11 mouse cellular contexts compared by ENCODE assay signal in genomic region chr13:8173800-8174199, GRCm38 (mm10). TPM values are rescaled to one million over a fixed set of nuclear protein-coding genes. Genes with fewer than 3 reads are reported as not detected.
A peak's percentile ranks its signal among the peaks of the same experiment; 100 is the strongest.
DNase-seq lines count a peak whose midpoint lies in the region; ATAC-seq and TF ChIP-seq lines count a peak whose summit lies in the region.
"Had no signal": no experiment of that assay in that cellular context is flagged by ENCODE, and none has a peak within 500 bp of the region (broad histone marks: within the 10 kb centered on the region; RNA-seq: fewer than 3 reads in every experiment).

No protein-coding gene starts in this region.

- no peaks in the 10 kb centered on the region for H3K36me3 ChIP-seq in hindbrain, embryonic 11.5 days (ENCODE audit: control insufficient read depth, insufficient read depth, low read length)
- no peaks in the 10 kb centered on the region for H3K36me3 ChIP-seq in hindbrain, embryonic 12.5 days
- no peaks in the 10 kb centered on the region for H3K36me3 ChIP-seq in midbrain, embryonic 16.5 days (ENCODE audit: control insufficient read depth, insufficient read depth, low read length)
- H3K36me3 ChIP-seq in midbrain, embryonic 11.5 days (ENCODE audit: control insufficient read depth, insufficient read depth, low read length): no peaks in the 10 kb centered on the region
- H3K36me3 ChIP-seq in stomach, postnatal 0 days (ENCODE audit: control insufficient read depth, insufficient read depth, low read length): no peaks in the 10 kb centered on the region
- H3K36me3 ChIP-seq in limb, embryonic 10.5 days: no peaks in the 10 kb centered on the region
- H3K36me3 ChIP-seq: heart, embryonic 15.5 days had no signal

- TF ChIP-seq CTCF in layer of hippocampus, adult 2 months (conservative IDR thresholded peaks at IDR 0.05): peak; percentile 91
- TF ChIP-seq CTCF in stomach, postnatal 0 days (IDR thresholded peaks at IDR 0.05; ENCODE audit: low read depth): peak; percentile 56

- no peak overlapping the region for H3K27ac ChIP-seq in hindbrain, embryonic 11.5 days (ENCODE audit: low read depth, low read length)
- no peak overlapping the region for H3K27ac ChIP-seq in hindbrain, embryonic 12.5 days
- no peak overlapping the region for H3K27ac ChIP-seq in midbrain, embryonic 16.5 days (ENCODE audit: low read length)
- H3K27ac ChIP-seq in midbrain, embryonic 11.5 days (ENCODE audit: low read depth, low read length): no peak overlapping the region
- H3K27ac ChIP-seq in layer of hippocampus, adult 2 months: no peak overlapping the region
- H3K27ac ChIP-seq in stomach, postnatal 0 days (replicated peaks): no peak overlapping the region
- H3K27ac ChIP-seq in limb, embryonic 10.5 days: no peak overlapping the region
- H3K27ac ChIP-seq: heart, embryonic 15.5 days had no signal

- H3K4me1 ChIP-seq in hindbrain, embryonic 11.5 days (replicated peaks; ENCODE audit: control insufficient read depth, insufficient read depth, low read length): no peaks in the 10 kb centered on the region
- H3K4me1 ChIP-seq in hindbrain, embryonic 12.5 days: no peaks in the 10 kb centered on the region
- H3K4me1 ChIP-seq in midbrain, embryonic 16.5 days (ENCODE audit: control insufficient read depth, insufficient read depth, low read length): no peaks in the 10 kb centered on the region
- no peaks in the 10 kb centered on the region for H3K4me1 ChIP-seq in midbrain, embryonic 11.5 days (ENCODE audit: control insufficient read depth, insufficient read depth, low read length)
- H3K4me1 ChIP-seq in stomach, postnatal 0 days (replicated peaks; ENCODE audit: control insufficient read depth, insufficient read depth): no peaks in the 10 kb centered on the region
- no peaks in the 10 kb centered on the region for H3K4me1 ChIP-seq in limb, embryonic 10.5 days
- H3K4me1 ChIP-seq: heart, embryonic 15.5 days had no signal

- 84% methylated on average over 1 of the region's 1 CpGs for WGBS in hindbrain, embryonic 11.5 days
- WGBS in hindbrain, embryonic 12.5 days: 74% methylated on average over 1 of the region's 1 CpGs
- WGBS in midbrain, embryonic 16.5 days: 66% methylated on average over 1 of the region's 1 CpGs
- WGBS in midbrain, embryonic 11.5 days: 84% methylated on average over 1 of the region's 1 CpGs
- WGBS in stomach, postnatal 0 days: 74% methylated on average over 1 of the region's 1 CpGs
- 84% methylated on average over 1 of the region's 1 CpGs for WGBS in limb, embryonic 10.5 days

- H3K4me3 ChIP-seq in hindbrain, embryonic 11.5 days (ENCODE audit: low read depth, low read length): no peak overlapping the region
- H3K4me3 ChIP-seq in hindbrain, embryonic 12.5 days: no peak overlapping the region
- H3K4me3 ChIP-seq in midbrain, embryonic 16.5 days (ENCODE audit: low read depth, low read length): no peak overlapping the region
- H3K4me3 ChIP-seq in midbrain, embryonic 11.5 days (ENCODE audit: low read depth, low read length): no peak overlapping the region
- H3K4me3 ChIP-seq in layer of hippocampus, adult 2 months: no peak overlapping the region
- no peak overlapping the region for H3K4me3 ChIP-seq in stomach, postnatal 0 days (ENCODE audit: low read depth, low read length)
- no peak overlapping the region for H3K4me3 ChIP-seq in limb, embryonic 10.5 days
- H3K4me3 ChIP-seq: heart, embryonic 15.5 days had no signal

- no peak for ATAC-seq in hindbrain, embryonic 11.5 days (ENCODE audit: low FRiP score)
- ATAC-seq in hindbrain, embryonic 12.5 days (ENCODE audit: low FRiP score): no peak
- ATAC-seq in midbrain, embryonic 16.5 days: peak; percentile 60; the same call in 1 of the 2 replicates
- no peak for ATAC-seq in midbrain, embryonic 11.5 days (ENCODE audit: low FRiP score)
- ATAC-seq in stomach, postnatal 0 days (ENCODE audit: low FRiP score, low TSS enrichment): no peak
- ATAC-seq: activated CD4-positive, CD25-positive, alpha-beta regulatory T cell, adult 4 months had no signal

- no peak overlapping the region for H3K4me2 ChIP-seq in hindbrain, embryonic 11.5 days (replicated peaks; ENCODE audit: low read depth, low read length)
- H3K4me2 ChIP-seq in hindbrain, embryonic 12.5 days (replicated peaks): no peak overlapping the region
- H3K4me2 ChIP-seq in midbrain, embryonic 16.5 days (ENCODE audit: low read length): no peak overlapping the region
- no peak overlapping the region for H3K4me2 ChIP-seq in midbrain, embryonic 11.5 days
- no peak overlapping the region for H3K4me2 ChIP-seq in stomach, postnatal 0 days (replicated peaks; ENCODE audit: low read depth)
- H3K4me2 ChIP-seq: heart, embryonic 15.5 days had no signal

- no peak for TF ChIP-seq EP300 in stomach, postnatal 0 days (optimal IDR thresholded peaks at IDR 0.05)

- H3K9ac ChIP-seq in hindbrain, embryonic 11.5 days (ENCODE audit: low read depth, low read length): no peak overlapping the region
- H3K9ac ChIP-seq in hindbrain, embryonic 12.5 days: no peak overlapping the region
- no peak overlapping the region for H3K9ac ChIP-seq in midbrain, embryonic 16.5 days (ENCODE audit: low read depth, low read length)
- no peak overlapping the region for H3K9ac ChIP-seq in midbrain, embryonic 11.5 days (ENCODE audit: low read length)
- no peak overlapping the region for H3K9ac ChIP-seq in stomach, postnatal 0 days (ENCODE audit: low read length)
- H3K9ac ChIP-seq: heart, embryonic 15.5 days had no signal

- no peaks in the 10 kb centered on the region for H3K27me3 ChIP-seq in hindbrain, embryonic 11.5 days (ENCODE audit: control insufficient read depth, insufficient read depth, low read length)
- H3K27me3 ChIP-seq in hindbrain, embryonic 12.5 days: no peaks in the 10 kb centered on the region
- H3K27me3 ChIP-seq in midbrain, embryonic 16.5 days (ENCODE audit: control insufficient read depth, insufficient read depth, low read depth, low read length): no peaks in the 10 kb centered on the region
- H3K27me3 ChIP-seq in midbrain, embryonic 11.5 days (ENCODE audit: control insufficient read depth, insufficient read depth, low read length): no peaks in the 10 kb centered on the region
- no peaks in the 10 kb centered on the region for H3K27me3 ChIP-seq in stomach, postnatal 0 days (ENCODE audit: control insufficient read depth, insufficient read depth, low read length)
- H3K27me3 ChIP-seq in limb, embryonic 10.5 days (ENCODE audit: low read depth, poor library complexity, severe bottlenecking): no peaks in the 10 kb centered on the region
- H3K27me3 ChIP-seq: heart, embryonic 15.5 days had no signal

- no peaks in the 10 kb centered on the region for H3K9me3 ChIP-seq in hindbrain, embryonic 11.5 days (ENCODE audit: control insufficient read depth, low read length)
- no peaks in the 10 kb centered on the region for H3K9me3 ChIP-seq in hindbrain, embryonic 12.5 days (replicated peaks)
- no peaks in the 10 kb centered on the region for H3K9me3 ChIP-seq in midbrain, embryonic 16.5 days (replicated peaks; ENCODE audit: control insufficient read depth, low read length, poor library complexity, severe bottlenecking)
- no peaks in the 10 kb centered on the region for H3K9me3 ChIP-seq in midbrain, embryonic 11.5 days (ENCODE audit: control insufficient read depth, low read length)
- no peaks in the 10 kb centered on the region for H3K9me3 ChIP-seq in stomach, postnatal 0 days (ENCODE audit: control insufficient read depth, low read length)
- H3K9me3 ChIP-seq in limb, embryonic 10.5 days (replicated peaks): no peaks in the 10 kb centered on the region
- H3K9me3 ChIP-seq: heart, embryonic 15.5 days had no signal

- DNase-seq in hindbrain, embryonic 11.5 days (ENCODE audit: low spot score): peak; percentile 10
- no peak for DNase-seq in midbrain, embryonic 11.5 days (ENCODE audit: low spot score, missing footprints)
- DNase-seq in layer of hippocampus, adult 2 months (ENCODE audit: low spot score in 2 of 2): peak; percentile 14 to 27
- DNase-seq in stomach, postnatal 0 days (ENCODE audit: low spot score): no peak
- DNase-seq in limb, embryonic 10.5 days (ENCODE audit: low spot score): no peak
- DNase-seq: kidney, adult 18-20 months had no signal

RNA-seq across cellular contexts. Expression of gene Adarb2, which starts 28.9 kb away (rescaled TPM):
- 10.0 and 19.3 TPM in 2 replicates for polyA plus RNA-seq in hindbrain, embryonic 11.5 days (2014; fragmentation: Nextera tagmentation; extraction: Ambion mirVana)
- 22.3 and 26.3 TPM in 2 replicates for polyA plus RNA-seq in hindbrain, embryonic 12.5 days (2016; fragmentation: Nextera tagmentation; extraction: Ambion mirVana)
- 30.2 and 31.1 TPM in 2 replicates for polyA plus RNA-seq in midbrain, embryonic 16.5 days (2015; fragmentation: Nextera tagmentation; extraction: Ambion mirVana)
- polyA plus RNA-seq in midbrain, embryonic 11.5 days (2014; fragmentation: Nextera tagmentation; extraction: Ambion mirVana): 5.9 and 6.6 TPM in 2 replicates
- total RNA-seq in layer of hippocampus, adult 2 months (2021): 10 to 100 TPM; 39.8 to 49.8 TPM
- 0.12 and 0.18 TPM in 2 replicates for polyA plus RNA-seq in stomach, postnatal 0 days (2015; fragmentation: Nextera tagmentation; extraction: Ambion mirVana)
- polyA plus RNA-seq in limb, embryonic 10.5 days (2016; fragmentation: Nextera tagmentation; extraction: Ambion mirVana): 0.45 and 0.69 TPM in 2 replicates
- polyA plus RNA-seq: small intestine, adult 2 months had no signal

Comparison
In these comparisons a context has a peak if more than half of its experiments do, and no peak if none do; other contexts are left out.
1. DNase-seq: peak in hindbrain, embryonic 11.5 days (single experiment) and layer of hippocampus, adult 2 months (2 of 2); none in midbrain, embryonic 11.5 days (single experiment), stomach, postnatal 0 days (single experiment) and limb, embryonic 10.5 days (single experiment).